Mouse (Mus musculus) granulocyte monocyte progenitor cell, adult 5-6 weeks (primary cell): ENCODE results near the gene Pnpla6. TPM values are rescaled to one million over a fixed set of nuclear protein-coding genes. Genes with fewer than 3 reads are reported as not detected.

Source experiments
- ATAC-seq: replicated peaks from 2 replicates; pipeline ENCODE4 v1.8.0; 2016; ENCODE audit warnings: mild to moderate bottlenecking, moderate TSS enrichment, inconsistent platforms; ENCODE audit not compliant: poor library complexity, severe bottlenecking
- total RNA-seq, 2 experiments: library from RNA; stranded (forward) in 1 of 2; stranded (reverse) in 1 of 2; fragments of 200-712, 200-1000 nt in 1 of 2; fragments of >200 nt in 1 of 2; fragmentation: Nextera tagmentation in 1 of 2; gene quantifications; 2 replicates each; pipeline ENCODE4 v1.2.3; 2014 to 2017

The Pnpla6 gene
- total RNA-seq, 2 experiments from 2014 or later: 11.8 to 39.4 TPM

DNA sequence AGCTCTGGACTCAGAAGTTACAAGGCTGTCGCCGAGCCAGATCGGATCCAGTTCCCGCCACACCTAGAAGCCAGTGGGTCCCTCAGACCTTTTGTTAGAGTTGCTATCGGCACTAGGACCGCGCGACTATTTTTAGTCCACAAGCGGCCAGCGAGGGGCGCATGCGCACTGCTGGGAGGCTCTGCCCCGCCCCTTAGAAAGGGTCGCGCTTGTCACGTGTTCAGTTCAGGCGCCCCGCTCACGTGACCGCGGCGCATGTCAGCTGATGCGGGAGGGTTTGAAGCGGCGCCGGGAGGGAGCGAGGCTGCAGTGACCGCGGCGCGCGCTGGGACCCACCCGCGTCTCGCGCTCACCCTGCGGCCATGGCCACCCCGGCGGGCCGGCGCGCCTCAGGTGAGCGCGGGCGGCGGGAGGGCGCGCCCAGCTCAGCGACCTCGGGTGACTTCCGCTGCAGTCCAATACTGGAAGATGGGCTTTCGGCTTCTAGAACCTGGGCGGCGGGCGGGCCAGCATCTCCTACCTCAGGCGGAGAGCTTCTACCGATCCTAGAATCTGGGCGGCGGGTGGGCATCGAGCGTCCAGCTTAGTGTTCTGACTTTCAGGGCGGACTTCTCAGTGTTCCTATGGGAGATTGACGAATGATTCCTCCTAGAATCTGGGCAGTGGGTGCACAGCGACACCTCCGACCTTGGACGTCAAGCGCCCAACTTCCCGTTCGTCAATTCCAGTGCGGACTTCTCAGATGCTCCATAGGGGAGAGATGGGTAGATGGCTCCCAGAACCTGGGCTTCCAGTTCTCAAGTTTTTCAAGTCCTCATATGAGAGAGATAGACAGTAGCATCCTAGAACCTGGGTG lies 14.7 kb upstream of the Pnpla6 start, which contains the start of gene Mcoln1:
Gene Mcoln1, plus strand, starts transcription at position 223 of the 856 bp plus-strand sequence.
- peak; percentile 88 for ATAC-seq

DNA sequence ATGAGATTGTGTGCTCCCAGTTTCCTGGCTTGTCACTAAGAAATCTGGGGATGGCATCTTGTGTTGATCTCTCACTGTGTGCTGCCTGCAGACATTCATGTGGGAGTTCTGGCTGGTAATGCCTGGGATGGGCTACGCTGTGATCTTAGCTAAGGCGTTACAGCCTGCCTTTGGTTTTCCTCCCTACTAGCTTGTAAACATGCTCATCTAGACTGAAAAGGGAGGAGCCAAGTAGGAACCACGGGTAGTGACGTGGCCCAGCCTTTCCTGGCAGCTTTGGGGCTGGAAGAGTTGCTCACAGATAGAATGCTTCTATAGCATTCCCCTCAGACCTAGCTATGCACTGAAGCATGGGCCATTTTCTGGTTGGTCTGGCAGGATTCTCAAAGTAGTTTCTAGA lies 13.0 kb upstream of the Pnpla6 start:
- no peak for ATAC-seq

DNA sequence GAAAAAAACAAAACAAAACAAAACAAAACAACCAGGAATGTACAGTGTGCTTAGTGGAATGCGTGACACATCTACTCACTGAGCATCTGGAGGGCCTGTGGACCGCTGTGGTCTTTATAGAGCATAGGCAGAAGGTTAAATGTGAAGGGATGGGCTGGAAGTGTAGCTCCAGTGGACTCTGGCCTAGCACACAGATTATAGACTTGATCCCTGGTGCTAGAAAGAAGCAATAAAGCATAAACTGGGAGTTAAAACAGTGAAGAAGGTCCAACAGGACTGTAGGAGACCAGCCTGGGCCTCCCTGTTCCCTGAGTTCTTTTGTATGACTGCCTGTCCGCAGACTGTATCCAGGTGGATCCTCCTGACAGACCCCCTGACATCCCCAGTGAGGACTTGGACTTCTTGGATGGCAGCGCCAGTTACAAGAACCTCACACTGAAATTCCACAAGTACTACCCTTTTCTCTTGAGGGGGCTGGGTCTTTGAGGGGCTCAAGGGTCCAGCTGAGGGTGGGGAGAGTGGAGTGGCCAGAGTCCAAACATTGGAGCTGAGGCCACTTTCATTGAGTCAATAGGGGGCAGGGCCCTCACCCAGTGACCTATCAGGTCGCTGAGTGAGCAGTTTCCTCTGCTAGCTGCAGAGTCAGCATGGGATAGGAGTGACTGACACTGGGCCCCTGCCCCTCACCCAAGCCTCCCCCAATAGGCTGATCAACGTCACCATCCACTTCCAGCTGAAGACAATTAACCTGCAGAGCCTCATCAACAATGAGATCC lies 7.0 kb upstream of the Pnpla6 start:
- ATAC-seq: no peak

- no peak for ATAC-seq
Observed at GRCm38 (mm10) chr8:3514681-3515247, 420 bp upstream of the Pnpla6 start.

- peak; percentile 8 for ATAC-seq
Observed at GRCm38 (mm10) chr8:3515771-3516417, 710 bp downstream of the Pnpla6 start.

GRCm38 (mm10) chr8:3516450-3517116 lies 1.4 kb downstream of the Pnpla6 start:
- peak; percentile 75 for ATAC-seq

DNA sequence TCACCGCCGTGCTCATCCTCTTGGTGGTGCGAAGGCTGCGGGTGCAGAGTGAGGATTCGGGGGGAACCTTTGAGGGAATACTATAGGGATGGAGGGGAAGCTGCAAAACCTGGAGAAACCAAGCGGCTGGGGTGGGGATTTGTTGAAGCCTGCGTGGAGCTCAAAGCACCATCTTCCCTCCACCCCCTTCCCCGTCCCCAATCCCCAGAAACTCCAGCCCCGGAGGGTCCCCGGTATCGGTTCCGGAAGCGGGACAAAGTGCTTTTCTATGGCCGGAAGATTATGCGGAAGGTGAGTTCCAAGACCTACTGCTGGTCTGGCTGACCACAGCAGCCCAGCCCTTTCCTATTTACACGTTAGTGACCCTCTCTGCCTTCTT lies 1.9 kb downstream of the Pnpla6 start:
- ATAC-seq: peak; percentile 8

- no peak for ATAC-seq
Observed at GRCm38 (mm10) chr8:3522007-3522697, 7.0 kb downstream of the Pnpla6 start.

- peak; percentile 88 for ATAC-seq
Observed at GRCm38 (mm10) chr8:3530816-3531215, 15.6 kb downstream of the Pnpla6 start.

DNA sequence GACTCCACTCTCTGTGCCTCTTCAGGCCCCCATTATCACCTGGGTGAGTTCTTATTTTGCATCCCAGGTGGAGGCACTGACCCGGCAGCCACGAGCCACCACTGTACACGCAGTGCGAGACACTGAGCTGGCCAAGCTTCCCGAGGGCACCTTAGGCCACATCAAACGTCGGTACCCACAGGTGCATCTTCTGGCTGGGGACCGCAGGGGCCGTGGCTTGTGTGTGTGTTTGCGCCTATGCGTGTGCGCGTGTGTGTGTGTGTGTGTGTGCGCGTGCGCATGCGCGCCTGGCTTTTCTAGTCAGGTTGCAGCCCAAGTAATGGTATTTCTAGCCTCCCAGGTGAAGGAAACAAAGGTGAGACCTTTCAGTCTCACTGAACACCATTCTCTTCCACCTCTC lies 16.8 kb downstream of the Pnpla6 start:
- no peak for ATAC-seq

- peak; percentile 62 for ATAC-seq
Observed at GRCm38 (mm10) chr8:3536053-3536841, 21.1 kb downstream of the Pnpla6 start.

DNA sequence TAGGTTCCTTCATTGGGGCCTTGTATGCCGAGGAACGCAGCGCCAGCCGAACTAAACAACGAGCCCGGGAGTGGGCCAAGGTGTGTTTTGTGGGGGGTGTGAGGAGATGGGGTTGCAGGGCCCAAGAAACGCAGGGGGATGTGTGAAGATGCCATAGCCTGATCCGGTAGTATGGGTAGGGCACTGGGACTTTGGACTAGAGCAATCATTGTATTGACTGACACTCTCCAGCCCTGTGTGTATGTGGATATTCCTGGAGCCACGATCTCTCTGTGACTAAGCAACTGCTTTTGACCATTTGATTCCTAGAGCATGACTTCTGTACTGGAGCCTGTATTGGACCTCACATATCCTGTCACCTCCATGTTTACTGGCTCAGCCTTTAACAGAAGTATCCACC lies 21.8 kb downstream of the Pnpla6 start:
- no peak for ATAC-seq

DNA sequence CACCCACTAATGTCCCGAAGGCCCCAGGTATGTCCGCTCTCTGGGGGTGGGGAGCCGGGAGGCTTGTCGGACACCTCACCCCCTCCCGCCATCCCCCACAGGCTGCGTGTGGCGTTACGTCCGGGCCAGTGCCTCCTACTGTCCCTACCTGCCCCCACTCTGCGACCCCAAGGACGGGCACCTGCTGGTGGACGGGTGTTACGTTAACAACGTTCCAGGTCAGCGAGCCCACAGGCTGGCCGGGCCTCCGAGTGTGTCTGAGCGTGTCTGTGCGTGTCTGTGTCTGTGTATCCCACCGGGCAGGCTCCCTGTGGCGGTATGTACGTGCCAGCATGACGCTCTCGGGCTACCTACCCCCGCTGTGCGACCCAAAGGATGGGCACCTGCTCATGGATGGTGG lies 22.5 kb downstream of the Pnpla6 start:
- no peak for ATAC-seq

DNA sequence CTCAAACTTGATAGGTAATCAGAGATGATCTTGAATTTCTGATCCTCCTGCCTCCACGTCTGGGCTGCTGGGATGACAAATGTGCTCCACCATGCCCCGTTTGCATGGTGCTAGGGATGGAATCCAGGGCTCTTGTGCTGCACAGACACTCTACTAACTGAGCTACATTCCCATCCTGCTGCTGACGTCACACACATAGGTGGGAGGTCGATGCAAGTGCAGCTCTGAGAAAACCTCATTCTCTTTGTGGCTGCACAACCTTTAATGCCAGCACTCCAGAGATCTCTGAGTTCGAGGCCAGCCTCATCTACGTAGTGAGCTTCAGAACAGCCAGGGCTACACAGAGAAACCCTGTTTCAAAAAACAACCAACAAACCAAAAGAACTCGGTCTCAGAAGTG lies 24.0 kb downstream of the Pnpla6 start:
- no peak for ATAC-seq

- ATAC-seq: no peak
Observed at GRCm38 (mm10) chr8:3540076-3540475, 24.9 kb downstream of the Pnpla6 start.

GRCm38 (mm10) chr8:3546511-3546910 lies 31.3 kb downstream of the Pnpla6 start:
- ATAC-seq: no peak

- ATAC-seq: no peak
Observed at GRCm38 (mm10) chr8:3552240-3552639, 37.1 kb downstream of the Pnpla6 start.

GRCm38 (mm10) chr8:3556114-3556513 lies 40.9 kb downstream of the Pnpla6 start:
- peak; percentile 59; the same call in 1 of the 2 replicates for ATAC-seq
